Mouse (Mus musculus): ENCODE measurements around the gene Rpf1. TPM values are rescaled to one million over a fixed set of nuclear protein-coding genes. Genes with fewer than 3 reads are reported as not detected.

The Rpf1 gene
- total and polyA plus RNA-seq, 3 experiments = 100 to 262 (median 185) TPM

DNA sequence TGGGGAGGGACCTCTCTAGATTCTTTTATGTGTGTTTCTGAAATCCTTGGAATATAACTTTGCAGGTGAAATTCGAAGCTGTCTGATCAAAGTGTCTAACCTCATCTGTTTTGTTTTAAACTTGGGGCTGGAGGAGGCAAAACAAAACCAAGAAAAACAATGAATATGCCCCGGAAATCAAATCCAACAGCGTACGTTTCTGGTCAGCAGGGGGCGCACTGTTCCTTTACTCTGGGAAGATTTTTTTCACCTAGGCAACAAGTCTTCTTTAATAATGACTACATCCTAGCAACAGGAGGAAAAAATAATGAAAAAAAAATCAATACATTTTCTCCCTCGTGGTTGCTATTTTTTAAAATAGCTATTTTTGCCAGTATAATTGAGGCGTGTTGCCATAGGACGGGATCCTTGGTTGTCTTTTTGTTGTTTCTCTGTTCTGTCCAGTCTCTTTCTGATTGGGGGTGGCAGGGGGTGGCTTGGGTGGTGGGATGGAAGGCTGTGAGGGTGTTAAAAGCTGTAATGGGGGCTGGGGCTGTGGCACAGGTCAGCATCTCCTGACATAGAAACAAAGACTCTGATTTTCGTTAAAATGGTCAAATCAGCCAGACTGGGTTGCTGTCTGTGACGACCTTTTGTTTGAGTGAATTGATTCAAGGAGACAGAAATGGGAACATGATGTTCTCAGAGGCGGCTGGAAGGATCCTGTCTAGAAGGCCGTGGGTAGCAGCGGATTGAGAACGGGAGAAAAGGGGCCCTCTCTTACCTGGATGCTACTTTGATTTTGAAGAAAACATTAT, 43.2 kb upstream of the Rpf1 start (continued):
- peak; percentile 89 for TF ChIP-seq CHD2 (IDR thresholded peaks at IDR 0.05; ENCODE audit: low read length)
- peak; percentile 97 for TF ChIP-seq ZNF384 (IDR thresholded peaks at IDR 0.05; ENCODE audit: low read depth, low read length)
- peak; percentile 54; the same call in 1 of the 2 replicates for TF ChIP-seq NELFE (IDR thresholded peaks at IDR 0.05; ENCODE audit: low read depth, low read length)
- TF ChIP-seq TCF12 (IDR thresholded peaks at IDR 0.05; ENCODE audit: low read depth, low read length) = no peak
- TF ChIP-seq MAZ (IDR thresholded peaks at IDR 0.05; ENCODE audit: low read depth, low read length) = peak; percentile 84
- TF ChIP-seq ETS1 (conservative IDR thresholded peaks at IDR 0.05; ENCODE audit: low read depth, low read length) = no peak
- no peak for TF ChIP-seq BHLHE40 (IDR thresholded peaks at IDR 0.05; ENCODE audit: low read depth, low read length)
- TF ChIP-seq EP300 (IDR thresholded peaks at IDR 0.05; ENCODE audit: low read length) = no peak
- TF ChIP-seq POLR2A (IDR thresholded peaks at IDR 0.05; ENCODE audit: low read depth, low read length) = no peak
- TF ChIP-seq MYC (IDR thresholded peaks at IDR 0.05; ENCODE audit: low read depth, low read length) = no peak; the same call in 1 of the 2 replicates
- TF ChIP-seq ZKSCAN1 (IDR thresholded peaks at IDR 0.05; ENCODE audit: borderline replicate concordance, low read depth, low read length) = no peak

DNA sequence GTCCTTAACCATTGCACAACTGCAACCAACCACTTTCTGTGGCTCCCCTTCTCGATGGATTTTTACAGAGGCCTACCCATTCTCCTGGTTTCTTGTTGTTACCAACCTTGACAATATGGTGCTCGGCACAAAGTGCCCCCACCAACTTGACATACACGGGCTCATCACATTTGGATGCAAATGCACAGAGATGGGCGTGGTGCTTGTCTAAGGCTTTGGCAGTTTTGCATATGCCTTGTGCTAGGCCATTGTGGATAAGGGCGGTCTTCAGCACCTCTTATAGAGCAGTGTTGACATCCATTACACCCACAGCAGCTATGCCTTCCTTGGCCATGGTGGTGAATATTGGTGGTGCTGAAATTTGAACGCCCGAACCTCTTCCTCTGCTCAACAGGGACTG, 41.7 kb upstream of the Rpf1 start:
- DNase-seq (ENCODE audit: extremely low read depth) = no peak
- H3K4me2 ChIP-seq (ENCODE audit: insufficient read depth, low read depth, poor library complexity, severe bottlenecking) = no peak overlapping the region
- no peak for TF ChIP-seq ZNF384 (IDR thresholded peaks at IDR 0.05; ENCODE audit: low read depth, low read length)
- TF ChIP-seq JUN (IDR thresholded peaks at IDR 0.05; ENCODE audit: insufficient read depth, low read depth, low read length) = no peak
- TF ChIP-seq MAX (IDR thresholded peaks at IDR 0.05; ENCODE audit: low read length) = no peak
- TF ChIP-seq TCF12 (IDR thresholded peaks at IDR 0.05; ENCODE audit: low read depth, low read length) = no peak
- TF ChIP-seq NELFE (IDR thresholded peaks at IDR 0.05; ENCODE audit: low read depth, low read length) = no peak
- no peak for TF ChIP-seq MYC (IDR thresholded peaks at IDR 0.05; ENCODE audit: low read depth, low read length)
- no peak for TF ChIP-seq MAZ (IDR thresholded peaks at IDR 0.05; ENCODE audit: low read depth, low read length)
- no peak for TF ChIP-seq TBP (conservative IDR thresholded peaks at IDR 0.05; ENCODE audit: low read depth, low read length)
- no peak for TF ChIP-seq NRF1 (IDR thresholded peaks at IDR 0.05; ENCODE audit: low read depth, low read length)
- TF ChIP-seq ZC3H11A (IDR thresholded peaks at IDR 0.05; ENCODE audit: low read depth, low read length) = no peak
- no peak for TF ChIP-seq IRF4 (IDR thresholded peaks at IDR 0.05; ENCODE audit: low read depth, low read length)
- no peak for TF ChIP-seq RAD21 (IDR thresholded peaks at IDR 0.05; ENCODE audit: low read depth, low read length)
- TF ChIP-seq ETS1 (conservative IDR thresholded peaks at IDR 0.05; ENCODE audit: low read depth, low read length) = no peak
- TF ChIP-seq MAFK (IDR thresholded peaks at IDR 0.05; ENCODE audit: insufficient replicate concordance, low read length) = no peak
- TF ChIP-seq PAX5 (IDR thresholded peaks at IDR 0.05; ENCODE audit: low read length) = no peak
- no peak for TF ChIP-seq ZMIZ1 (IDR thresholded peaks at IDR 0.05; ENCODE audit: low read depth, low read length)
- TF ChIP-seq KAT2A (IDR thresholded peaks at IDR 0.05; ENCODE audit: insufficient replicate concordance, low read length) = no peak
- TF ChIP-seq CTCF (conservative IDR thresholded peaks at IDR 0.05 in 1 of 2, IDR thresholded peaks at IDR 0.05 in 1 of 2; ENCODE audit: low read depth in 2 of 2, low read length in 2 of 2) = no peak
- dilution Hi-C loops (cut with MboI; ENCODE audit: extremely low pct_ligation_motif_present, extremely low pct_unique_long_range_greater_than_20kb, low sequenced_read_pairs) (no loop called here), in situ Hi-C loops (cut with MboI; ENCODE audit: low pct_ligation_motif_present, low pct_unique_long_range_greater_than_20kb, low sequenced_read_pairs) (no loop called here)
- H3K4me1 ChIP-seq (ENCODE audit: control insufficient read depth in 1 of 2, insufficient read depth in 2 of 2) = peaks cover 6 to 10% of the 10 kb centered on the region in 2 experiments
- no peak overlapping the region for H3K27ac ChIP-seq (ENCODE audit: insufficient read depth, low read depth)
- no peaks in the 10 kb centered on the region for H3K36me3 ChIP-seq (replicated peaks in 1 of 2; ENCODE audit: control insufficient read depth in 1 of 2, insufficient read depth in 1 of 2, low read length in 1 of 2)
- no peak overlapping the region for H3K4me3 ChIP-seq (replicated peaks in 1 of 3; ENCODE audit: low read depth in 2 of 3, low read length in 2 of 3, poor library complexity in 1 of 3)
- no peaks in the 10 kb centered on the region for H3K27me3 ChIP-seq (replicated peaks)
- H3K9ac ChIP-seq (ENCODE audit: insufficient read depth, low read depth) = no peak overlapping the region
- H3K9me3 ChIP-seq (replicated peaks; ENCODE audit: low read length) = no peaks in the 10 kb centered on the region
- H3K79me2 ChIP-seq (replicated peaks; ENCODE audit: control insufficient read depth, extremely low read depth, insufficient read depth, poor library complexity, severe bottlenecking) = no peaks in the 10 kb centered on the region
